ENCODE assay signal across 10 mouse cellular contexts in the genomic region with DNA sequence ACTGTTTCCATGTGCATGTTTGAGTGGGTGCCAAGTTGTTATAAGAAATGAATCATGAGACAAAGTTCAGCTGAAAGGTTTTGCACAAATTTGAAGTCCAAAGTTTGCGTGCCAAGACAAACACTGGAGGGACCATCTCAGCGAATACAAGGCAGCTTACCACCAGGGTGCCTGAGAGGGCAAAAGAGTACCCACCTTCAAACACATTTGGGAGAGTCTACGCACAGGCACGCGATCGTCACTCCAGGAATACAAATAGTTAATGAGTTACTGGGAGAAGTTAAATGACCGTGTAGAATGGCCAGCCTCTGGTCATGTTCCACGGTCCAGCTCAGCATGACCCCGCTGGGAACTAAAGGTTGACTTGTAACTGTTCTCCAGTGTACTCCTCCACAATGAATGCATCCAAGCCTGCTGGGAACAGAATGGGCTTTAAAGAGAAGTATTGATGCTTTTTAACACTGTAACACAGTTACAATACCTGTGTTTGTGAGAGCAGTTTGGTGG. TPM values are rescaled to one million over a fixed set of nuclear protein-coding genes. Genes with fewer than 3 reads are reported as not detected.
A peak's percentile ranks its signal among the peaks of the same experiment; 100 is the strongest.
DNase-seq lines count a peak whose midpoint lies in the region; ATAC-seq and TF ChIP-seq lines count a peak whose summit lies in the region.
"Had no signal": no experiment of that assay in that cellular context is flagged by ENCODE, and none has a peak within 500 bp of the region (broad histone marks: within the 10 kb centered on the region; RNA-seq: fewer than 3 reads in every experiment).

No protein-coding gene starts in this region.

- H3K4me3 ChIP-seq in midbrain, postnatal 0 days (ENCODE audit: low read depth, low read length): no peak overlapping the region
- no peak overlapping the region for H3K4me3 ChIP-seq in midbrain, embryonic 15.5 days
- H3K4me3 ChIP-seq: limb, embryonic 15.5 days had no signal

- no peaks in the 10 kb centered on the region for H3K4me1 ChIP-seq in midbrain, postnatal 0 days (ENCODE audit: insufficient read depth, low read length)
- no peaks in the 10 kb centered on the region for H3K4me1 ChIP-seq in midbrain, embryonic 15.5 days

- no peak overlapping the region for H3K4me2 ChIP-seq in midbrain, postnatal 0 days (ENCODE audit: low read depth, low read length, poor library complexity, severe bottlenecking)
- H3K4me2 ChIP-seq in midbrain, embryonic 15.5 days: no peak overlapping the region
- H3K4me2 ChIP-seq: limb, embryonic 15.5 days had no signal

- DNase-seq in midbrain, postnatal 0 days (ENCODE audit: low spot score): peak; percentile 41
- peak; percentile 75 for DNase-seq in fibroblast of lung, adult 2 months (ENCODE audit: low read depth)
- peak; percentile 85 for DNase-seq in large intestine, adult 2 months (ENCODE audit: low read depth, low spot score)
- peak; percentile 77 for DNase-seq in testis, postnatal 14 days (ENCODE audit: low spot score)
- no peak for DNase-seq in cerebellum, postnatal 36 days
- no peak for DNase-seq in ovary, postnatal 14 days (ENCODE audit: low spot score)
- DNase-seq: cerebellum, adult 9-11 months had no signal

- no peak overlapping the region for H3K27ac ChIP-seq in midbrain, postnatal 0 days (ENCODE audit: low read depth, low read length)
- no peak overlapping the region for H3K27ac ChIP-seq in midbrain, embryonic 15.5 days
- H3K27ac ChIP-seq: limb, embryonic 15.5 days had no signal

- no peaks in the 10 kb centered on the region for H3K36me3 ChIP-seq in midbrain, postnatal 0 days (ENCODE audit: insufficient read depth, low read length)
- no peaks in the 10 kb centered on the region for H3K36me3 ChIP-seq in midbrain, embryonic 15.5 days (replicated peaks)
- H3K36me3 ChIP-seq: limb, embryonic 15.5 days had no signal

- WGBS in midbrain, postnatal 0 days: 38% methylated on average over 9 of the region's 9 CpGs
- 37% methylated on average over 9 of the region's 9 CpGs for WGBS in midbrain, embryonic 15.5 days
- 30% methylated on average over 9 of the region's 9 CpGs for WGBS in large intestine, adult 2 months

- no peak for TF ChIP-seq CTCF in midbrain, postnatal 0 days (IDR thresholded peaks at IDR 0.05)

- H3K27me3 ChIP-seq in midbrain, postnatal 0 days (ENCODE audit: insufficient read depth, low read length): no peaks in the 10 kb centered on the region
- no peaks in the 10 kb centered on the region for H3K27me3 ChIP-seq in midbrain, embryonic 15.5 days (replicated peaks)
- H3K27me3 ChIP-seq: limb, embryonic 15.5 days had no signal

- no peak for ATAC-seq in midbrain, postnatal 0 days (ENCODE audit: low FRiP score)
- ATAC-seq in midbrain, embryonic 15.5 days (replicated peaks): no peak
- ATAC-seq in erythroid progenitor cell, adult 5-6 weeks (replicated peaks; ENCODE audit: low FRiP score, poor library complexity, severe bottlenecking): no peak

- no peaks in the 10 kb centered on the region for H3K9me3 ChIP-seq in midbrain, postnatal 0 days (ENCODE audit: low read length)
- no peaks in the 10 kb centered on the region for H3K9me3 ChIP-seq in midbrain, embryonic 15.5 days
- H3K9me3 ChIP-seq: limb, embryonic 15.5 days had no signal

- H3K9ac ChIP-seq in midbrain, postnatal 0 days (replicated peaks; ENCODE audit: low read length, poor library complexity, severe bottlenecking): no peak overlapping the region
- H3K9ac ChIP-seq in midbrain, embryonic 15.5 days: no peak overlapping the region
- H3K9ac ChIP-seq: limb, embryonic 15.5 days had no signal

RNA-seq across cellular contexts. Expression of a gene that starts 14.6 kb away (rescaled TPM):
- total RNA-seq in midbrain, postnatal 0 days (2014; rRNA removed): 130 and 162 TPM in 2 replicates
- 34.9 and 40.3 TPM in 2 replicates for polyA plus RNA-seq in midbrain, postnatal 0 days (2015; fragmentation: Nextera tagmentation; extraction: Ambion mirVana)
- 45.0 and 50.3 TPM in 2 replicates for polyA plus RNA-seq in midbrain, embryonic 15.5 days (2015; fragmentation: Nextera tagmentation; extraction: Ambion mirVana)
- 18.5 and 24.0 TPM in 2 replicates for polyA plus RNA-seq in large intestine, adult 2 months (2012; rRNA removed)
- total RNA-seq in erythroid progenitor cell, adult 5-6 weeks (2015; ENCODE audit: low replicate concordance): 37.1 and 59.1 TPM in 2 replicates
- total RNA-seq in erythroid progenitor cell, adult 5-6 weeks (2017; ENCODE audit: low replicate concordance): 44.7 and 50.4 TPM in 2 replicates

RNA-seq across cellular contexts. Expression of a gene that starts 52.4 kb away (rescaled TPM):
- 41.4 and 44.1 TPM in 2 replicates for total RNA-seq in midbrain, postnatal 0 days (2014; rRNA removed)
- polyA plus RNA-seq in midbrain, postnatal 0 days (2015; fragmentation: Nextera tagmentation; extraction: Ambion mirVana): 20.1 and 22.9 TPM in 2 replicates
- polyA plus RNA-seq in midbrain, embryonic 15.5 days (2015; fragmentation: Nextera tagmentation; extraction: Ambion mirVana): 46.5 and 51.4 TPM in 2 replicates
- polyA plus RNA-seq in large intestine, adult 2 months (2012; rRNA removed): 14.5 and 17.4 TPM in 2 replicates
- 103 and 135 TPM in 2 replicates for total RNA-seq in erythroid progenitor cell, adult 5-6 weeks (2015; ENCODE audit: low replicate concordance)
- total RNA-seq in erythroid progenitor cell, adult 5-6 weeks (2017; ENCODE audit: low replicate concordance): 105 and 112 TPM in 2 replicates

Comparison
In these comparisons a context has a peak if more than half of its experiments do, and no peak if none do; other contexts are left out.
1. DNase-seq: peak in midbrain, postnatal 0 days (single experiment), fibroblast of lung, adult 2 months (single experiment), large intestine, adult 2 months (single experiment) and testis, postnatal 14 days (single experiment); none in cerebellum, postnatal 36 days (0 of 2) and ovary, postnatal 14 days (single experiment).